Mouse (Mus musculus): ENCODE results near the gene Insrr. TPM values are rescaled to one million over a fixed set of nuclear protein-coding genes. Genes with fewer than 3 reads are reported as not detected.

Insrr gene
- polyA plus RNA-seq (2014; fragmentation: Nextera tagmentation; extraction: Ambion mirVana) = 0.36 and 0.83 TPM in 2 replicates

GRCm38 (mm10) chr3:87796736-87797334 lies at the start of gene Insrr:
TSS of gene Insrr (plus strand) at chr3:87796951.
- Histone ChIP-seq H3K27me3 (ENCODE audit: control insufficient read depth, insufficient read depth, low read length) (peaks cover 64% of the 10 kb centered on the region), H3K4me3 (ENCODE audit: low read depth, low read length) (peak within 1 kb of the TSS; percentile 14), H3K9me3 (ENCODE audit: control insufficient read depth, low read length) (no peaks in the 10 kb centered on the region), H3K4me2 (replicated peaks; ENCODE audit: low read depth, low read length) (peak within 1 kb of the TSS; percentile 34), H3K27ac (ENCODE audit: low read depth, low read length) (no peak within 1 kb of the TSS), H3K4me1 (replicated peaks; ENCODE audit: control insufficient read depth, insufficient read depth, low read length) (peaks cover 4% of the 10 kb centered on the region), H3K36me3 (ENCODE audit: control insufficient read depth, insufficient read depth, low read length) (no peaks in the 10 kb centered on the region), H3K9ac (ENCODE audit: low read depth, low read length) (peak within 1 kb of the TSS; percentile 4; the same call in 1 of the 2 replicates)
- ATAC-seq (ENCODE audit: low FRiP score) (no peak), DNase-seq (ENCODE audit: low spot score) (no peak)
- under 1% methylated on average over 29 of the region's 29 CpGs for WGBS

- H3K9me3 ChIP-seq (ENCODE audit: control insufficient read depth, low read length) = no peaks in the 10 kb centered on the region
- WGBS = 54% methylated on average over 13 of the region's 13 CpGs
- H3K27me3 ChIP-seq (ENCODE audit: control insufficient read depth, insufficient read depth, low read length) = no peaks in the 10 kb centered on the region
- no peaks in the 10 kb centered on the region for H3K36me3 ChIP-seq (ENCODE audit: control insufficient read depth, insufficient read depth, low read length)
- no peaks in the 10 kb centered on the region for H3K4me1 ChIP-seq (replicated peaks; ENCODE audit: control insufficient read depth, insufficient read depth, low read length)
- H3K4me2 ChIP-seq (replicated peaks; ENCODE audit: low read depth, low read length) = no peak within 1 kb of the TSS
- H3K9ac ChIP-seq (ENCODE audit: low read depth, low read length) = no peak within 1 kb of the TSS
- ATAC-seq (ENCODE audit: low FRiP score) (no peak), DNase-seq (ENCODE audit: low spot score) (no peak)
- no peak within 1 kb of the TSS for H3K4me3 ChIP-seq (ENCODE audit: low read depth, low read length)
- no peak within 1 kb of the TSS for H3K27ac ChIP-seq (ENCODE audit: low read depth, low read length)
Observed at GRCm38 (mm10) chr3:87748431-87748830, 48.3 kb upstream of the Insrr start, which contains the start of gene Lrrc71. TSS of gene Lrrc71 (minus strand) at chr3:87748625.

- no peak overlapping the region for H3K4me3 ChIP-seq (ENCODE audit: low read depth, low read length)
- 14% methylated on average over 5 of the region's 5 CpGs for WGBS
- H3K4me1 ChIP-seq (replicated peaks; ENCODE audit: control insufficient read depth, insufficient read depth, low read length) = no peaks in the 10 kb centered on the region
- no peak for ATAC-seq (ENCODE audit: low FRiP score)
- no peak overlapping the region for H3K27ac ChIP-seq (ENCODE audit: low read depth, low read length)
- no peaks in the 10 kb centered on the region for H3K36me3 ChIP-seq (ENCODE audit: control insufficient read depth, insufficient read depth, low read length)
- no peaks in the 10 kb centered on the region for H3K27me3 ChIP-seq (ENCODE audit: control insufficient read depth, insufficient read depth, low read length)
- no peak overlapping the region for H3K4me2 ChIP-seq (replicated peaks; ENCODE audit: low read depth, low read length)
- no peak overlapping the region for H3K9ac ChIP-seq (ENCODE audit: low read depth, low read length)
- DNase-seq (ENCODE audit: low spot score) = no peak
- no peaks in the 10 kb centered on the region for H3K9me3 ChIP-seq (ENCODE audit: control insufficient read depth, low read length)
Observed at GRCm38 (mm10) chr3:87749036-87749435, 47.7 kb upstream of the Insrr start.

- 92% methylated on average over 12 of the region's 12 CpGs for WGBS
- Histone ChIP-seq H3K4me2 (replicated peaks; ENCODE audit: low read depth, low read length) (no peak overlapping the region), H3K36me3 (ENCODE audit: control insufficient read depth, insufficient read depth, low read length) (no peaks in the 10 kb centered on the region), H3K9me3 (ENCODE audit: control insufficient read depth, low read length) (no peaks in the 10 kb centered on the region), H3K9ac (ENCODE audit: low read depth, low read length) (no peak overlapping the region), H3K4me3 (ENCODE audit: low read depth, low read length) (no peak overlapping the region), H3K4me1 (replicated peaks; ENCODE audit: control insufficient read depth, insufficient read depth, low read length) (no peaks in the 10 kb centered on the region), H3K27ac (ENCODE audit: low read depth, low read length) (no peak overlapping the region), H3K27me3 (ENCODE audit: control insufficient read depth, insufficient read depth, low read length) (0 out of 2 replicates have a peak, but pooled peaks cover 2% of the 10 kb centered on the region)
- ATAC-seq (ENCODE audit: low FRiP score) (no peak), DNase-seq (ENCODE audit: low spot score) (no peak)
Observed at GRCm38 (mm10) chr3:87749977-87750376, 46.8 kb upstream of the Insrr start.

DNA sequence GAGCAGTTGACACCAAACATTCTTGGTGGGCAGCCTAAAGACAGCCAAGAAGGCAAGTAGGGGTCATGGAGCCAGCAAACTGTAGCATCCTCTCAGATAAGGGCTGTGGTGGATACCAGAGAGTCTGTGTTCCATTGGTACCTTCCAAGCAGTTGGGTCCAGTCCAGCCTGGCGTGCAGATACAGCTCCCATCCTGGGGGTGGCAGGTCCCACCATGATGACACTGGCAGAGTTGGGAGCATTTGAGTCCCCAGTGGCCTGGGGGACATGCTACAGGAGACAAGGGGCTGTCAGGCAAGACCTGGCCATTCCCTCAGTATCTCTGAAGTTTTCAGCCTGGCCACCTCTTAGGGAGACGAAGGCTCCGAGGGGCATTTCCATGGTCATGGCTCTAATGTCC lies 44.2 kb upstream of the Insrr start:
- H3K9ac ChIP-seq (ENCODE audit: low read depth, low read length) = no peak overlapping the region
- no peak overlapping the region for H3K4me2 ChIP-seq (replicated peaks; ENCODE audit: low read depth, low read length)
- DNase-seq (ENCODE audit: low spot score) (no peak), ATAC-seq (ENCODE audit: low FRiP score) (no peak)
- 86% methylated on average over 3 of the region's 3 CpGs for WGBS
- no peak overlapping the region for H3K27ac ChIP-seq (ENCODE audit: low read depth, low read length)
- H3K9me3 ChIP-seq (ENCODE audit: control insufficient read depth, low read length) = no peaks in the 10 kb centered on the region
- no peaks in the 10 kb centered on the region for H3K36me3 ChIP-seq (ENCODE audit: control insufficient read depth, insufficient read depth, low read length)
- H3K27me3 ChIP-seq (ENCODE audit: control insufficient read depth, insufficient read depth, low read length) = peaks cover 2% of the 10 kb centered on the region; the same call in 1 of the 2 replicates
- H3K4me1 ChIP-seq (replicated peaks; ENCODE audit: control insufficient read depth, insufficient read depth, low read length) = no peaks in the 10 kb centered on the region; the same call in 1 of the 2 replicates
- no peak overlapping the region for H3K4me3 ChIP-seq (ENCODE audit: low read depth, low read length)

GRCm38 (mm10) chr3:87753829-87754228 lies 42.9 kb upstream of the Insrr start:
- no peaks in the 10 kb centered on the region for H3K36me3 ChIP-seq (ENCODE audit: control insufficient read depth, insufficient read depth, low read length)
- no peak overlapping the region for H3K9ac ChIP-seq (ENCODE audit: low read depth, low read length)
- H3K4me2 ChIP-seq (replicated peaks; ENCODE audit: low read depth, low read length) = no peak overlapping the region
- H3K9me3 ChIP-seq (ENCODE audit: control insufficient read depth, low read length) = no peaks in the 10 kb centered on the region
- no peak overlapping the region for H3K27ac ChIP-seq (ENCODE audit: low read depth, low read length)
- peaks cover 2% of the 10 kb centered on the region; the same call in 1 of the 2 replicates for H3K27me3 ChIP-seq (ENCODE audit: control insufficient read depth, insufficient read depth, low read length)
- DNase-seq (ENCODE audit: low spot score) (no peak), ATAC-seq (ENCODE audit: low FRiP score) (no peak)
- no peak overlapping the region for H3K4me3 ChIP-seq (ENCODE audit: low read depth, low read length)
- WGBS = 90% methylated on average over 13 of the region's 13 CpGs
- no peaks in the 10 kb centered on the region; the same call in 1 of the 2 replicates for H3K4me1 ChIP-seq (replicated peaks; ENCODE audit: control insufficient read depth, insufficient read depth, low read length)

GRCm38 (mm10) chr3:87755964-87756363 lies 40.8 kb upstream of the Insrr start:
- Histone ChIP-seq H3K4me2 (replicated peaks; ENCODE audit: low read depth, low read length) (peak overlapping the region; percentile 21; the same call in 1 of the 2 replicates), H3K4me3 (ENCODE audit: low read depth, low read length) (no peak overlapping the region), H3K9ac (ENCODE audit: low read depth, low read length) (peak overlapping the region; percentile 12; the same call in 1 of the 2 replicates), H3K4me1 (replicated peaks; ENCODE audit: control insufficient read depth, insufficient read depth, low read length) (no peaks in the 10 kb centered on the region; the same call in 1 of the 2 replicates), H3K36me3 (ENCODE audit: control insufficient read depth, insufficient read depth, low read length) (no peaks in the 10 kb centered on the region), H3K27me3 (ENCODE audit: control insufficient read depth, insufficient read depth, low read length) (peaks cover 2% of the 10 kb centered on the region; the same call in 1 of the 2 replicates), H3K27ac (ENCODE audit: low read depth, low read length) (no peak overlapping the region), H3K9me3 (ENCODE audit: control insufficient read depth, low read length) (no peaks in the 10 kb centered on the region)
- ATAC-seq (ENCODE audit: low FRiP score) = peak; percentile 76; the same call in 1 of the 2 replicates
- WGBS = 4% methylated on average over 24 of the region's 24 CpGs
- peak; percentile 91 for DNase-seq (ENCODE audit: low spot score)

GRCm38 (mm10) chr3:87756488-87756887 lies 40.3 kb upstream of the Insrr start:
- Histone ChIP-seq H3K27me3 (ENCODE audit: control insufficient read depth, insufficient read depth, low read length) (peaks cover 2% of the 10 kb centered on the region; the same call in 1 of the 2 replicates), H3K4me1 (replicated peaks; ENCODE audit: control insufficient read depth, insufficient read depth, low read length) (no peaks in the 10 kb centered on the region; the same call in 1 of the 2 replicates), H3K4me3 (ENCODE audit: low read depth, low read length) (no peak overlapping the region), H3K27ac (ENCODE audit: low read depth, low read length) (no peak overlapping the region), H3K36me3 (ENCODE audit: control insufficient read depth, insufficient read depth, low read length) (no peaks in the 10 kb centered on the region), H3K4me2 (replicated peaks; ENCODE audit: low read depth, low read length) (peak overlapping the region; percentile 21; the same call in 1 of the 2 replicates), H3K9me3 (ENCODE audit: control insufficient read depth, low read length) (no peaks in the 10 kb centered on the region), H3K9ac (ENCODE audit: low read depth, low read length) (no peak overlapping the region; the same call in 1 of the 2 replicates)
- DNase-seq (ENCODE audit: low spot score) = no peak
- 0 out of 2 replicates have a peak, but pooled peaks have one; percentile 10 for ATAC-seq (ENCODE audit: low FRiP score)
- 44% methylated on average over 20 of the region's 20 CpGs for WGBS

DNA sequence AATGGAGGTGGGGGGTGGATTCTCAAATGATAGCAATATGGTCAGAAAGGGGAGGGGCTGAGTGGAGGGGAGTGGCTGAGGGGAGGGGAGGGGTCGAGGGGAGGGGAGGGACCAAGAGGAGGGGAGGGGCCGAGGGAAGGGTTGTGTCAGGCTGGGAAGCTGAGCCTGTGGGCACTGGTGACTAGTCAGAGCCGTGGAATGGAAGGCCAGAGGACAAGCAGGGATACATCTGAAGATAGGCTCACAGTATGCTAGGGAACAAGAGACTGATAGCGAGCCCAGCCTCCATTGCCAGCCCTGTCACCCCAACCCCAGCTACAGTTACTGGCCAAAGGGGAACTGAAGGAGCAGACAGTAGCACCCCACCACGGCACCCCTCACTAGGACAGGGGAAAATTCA lies 38.1 kb upstream of the Insrr start:
- Histone ChIP-seq H3K27ac (ENCODE audit: low read depth, low read length) (no peak overlapping the region), H3K9ac (ENCODE audit: low read depth, low read length) (no peak overlapping the region), H3K36me3 (ENCODE audit: control insufficient read depth, insufficient read depth, low read length) (no peaks in the 10 kb centered on the region), H3K4me2 (replicated peaks; ENCODE audit: low read depth, low read length) (no peak overlapping the region), H3K4me3 (ENCODE audit: low read depth, low read length) (no peak overlapping the region), H3K27me3 (ENCODE audit: control insufficient read depth, insufficient read depth, low read length) (peaks cover 2% of the 10 kb centered on the region; the same call in 1 of the 2 replicates), H3K9me3 (ENCODE audit: control insufficient read depth, low read length) (no peaks in the 10 kb centered on the region), H3K4me1 (replicated peaks; ENCODE audit: control insufficient read depth, insufficient read depth, low read length) (no peaks in the 10 kb centered on the region; the same call in 1 of the 2 replicates)
- ATAC-seq (ENCODE audit: low FRiP score) (no peak), DNase-seq (ENCODE audit: low spot score) (no peak)
- WGBS = 36% methylated on average over 5 of the region's 5 CpGs

All from hindbrain, embryonic 11.5 days (tissue).